Mouse (Mus musculus) heart, postnatal 0 days (tissue): ENCODE data around the gene Ttc39b. TPM values are rescaled to one million over a fixed set of nuclear protein-coding genes. Genes with fewer than 3 reads are reported as not detected.

Source experiments
- ATAC-seq: fragments of 200-750 bp; cut with Nextera tagmentation; 2 replicates; pipeline ENCODE4 v1.8.0; 2017; ENCODE audit warnings: low read depth, moderate number of reproducible peaks, moderate library complexity; ENCODE audit not compliant: insufficient read depth
- DNase-seq: peaks from one replicate; pipeline ENCODE4 v3.0.0-alpha.2; 2016; ENCODE audit warnings: low spot score
- H3K27ac ChIP-seq: fragments of 300-500 bp; sonication (generic); 2 replicates; pipeline ENCODE4 v1.5.1; 2014; ENCODE audit warnings: low read depth, mild to moderate bottlenecking
- H3K27me3 ChIP-seq: fragments of 300-500 bp; sonication (generic); 2 replicates; pipeline ENCODE4 v1.6.1; 2014; ENCODE audit warnings: low read length, mixed read lengths; ENCODE audit not compliant: control insufficient read depth, insufficient read depth
- H3K36me3 ChIP-seq: fragments of 300-500 bp; sonication (generic); replicated peaks from 2 replicates; pipeline ENCODE4 v1.6.1; 2014; ENCODE audit warnings: low read length, mixed read lengths; ENCODE audit not compliant: control insufficient read depth, insufficient read depth
- H3K4me1 ChIP-seq: fragments of 300-500 bp; sonication (generic); 2 replicates; pipeline ENCODE4 v1.6.1; 2014; ENCODE audit warnings: antibody characterized with exemption; ENCODE audit not compliant: control insufficient read depth, insufficient read depth
- H3K4me2 ChIP-seq: fragments of 300-500 bp; sonication (generic); 2 replicates; pipeline ENCODE4 v1.6.1; 2014; ENCODE audit warnings: low read depth, mild to moderate bottlenecking, low read length, moderate library complexity
- H3K4me3 ChIP-seq: fragments of 300-500 bp; sonication (generic); 2 replicates; pipeline ENCODE4 v1.5.1; 2014; ENCODE audit warnings: low read depth, low read length
- H3K9ac ChIP-seq: fragments of 300-500 bp; sonication (generic); replicated peaks from 2 replicates; pipeline ENCODE4 v1.6.1; 2014; ENCODE audit warnings: low read depth, low read length, mixed read lengths
- H3K9me3 ChIP-seq: fragments of 300-500 bp; sonication (generic); replicated peaks from 2 replicates; pipeline ENCODE4 v1.6.1; 2016; ENCODE audit warnings: low read length; ENCODE audit not compliant: control insufficient read depth
- CTCF ChIP-seq: IDR thresholded peaks from 2 replicates; pipeline ENCODE4 v1.5.1; 2016; ENCODE audit warnings: antibody characterized with exemption, control low read depth, low read depth
- EP300 ChIP-seq: IDR thresholded peaks from 2 replicates; pipeline ENCODE4 v1.6.1; 2016; ENCODE audit warnings: antibody characterized with exemption, low read depth
- WGBS: fragments of 180-500 bp; shearing (Covaris S2); extraction: QIAGEN DNeasy Blood & Tissue Kit; methylation state at CpG from one replicate; pipeline ENCODE4 v1.1.7; 2014; 5-methylcytosine and 5-hydroxymethylcytosine counted together
- polyA plus RNA-seq: library from polyadenylated mRNA; unstranded; fragments of >200 nt; fragmentation: Nextera tagmentation; extraction: Ambion mirVana; gene quantifications from 2 replicates; pipeline ENCODE4 v1.2.1, GENCODE M21; 2015
- total RNA-seq: library from RNA; depleted of rRNA; stranded (reverse); fragments of >200 nt; gene quantifications from 2 replicates; pipeline ENCODE4 v1.2.3, GENCODE M21; 2014; ENCODE audit warnings: low replicate concordance

The Ttc39b gene
- total and polyA plus RNA-seq, 2 experiments from 2014 or later = 4.1 to 4.3 TPM

DNA sequence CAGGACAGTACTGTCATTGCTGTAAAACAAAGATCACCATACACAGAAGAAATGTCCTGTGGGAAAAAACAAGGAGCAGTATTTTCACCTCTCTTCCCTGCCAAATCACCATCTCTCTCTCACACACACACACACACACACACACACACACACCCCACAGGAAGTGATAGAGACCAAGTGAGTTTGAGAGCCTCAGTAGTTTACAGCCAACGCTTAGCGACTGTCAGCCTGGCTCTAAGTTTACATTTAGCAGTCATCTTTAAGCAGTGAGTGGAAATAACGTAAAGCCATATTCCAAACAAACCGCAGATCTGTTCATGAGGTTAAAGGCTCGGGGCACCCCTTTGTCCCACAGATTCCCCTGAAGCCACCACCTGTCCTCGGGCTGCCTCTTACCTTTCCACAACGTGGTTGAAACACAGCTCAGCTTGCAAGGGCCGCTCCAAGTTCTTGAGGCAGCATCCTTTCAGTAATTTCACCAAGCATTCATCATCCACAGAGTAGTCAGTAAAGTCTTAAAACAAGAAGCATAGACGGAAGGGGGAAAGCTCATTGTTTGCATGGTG, 91.7 kb downstream of the Ttc39b start:
- ATAC-seq = no peak
- no peak overlapping the region for H3K27ac ChIP-seq

DNA sequence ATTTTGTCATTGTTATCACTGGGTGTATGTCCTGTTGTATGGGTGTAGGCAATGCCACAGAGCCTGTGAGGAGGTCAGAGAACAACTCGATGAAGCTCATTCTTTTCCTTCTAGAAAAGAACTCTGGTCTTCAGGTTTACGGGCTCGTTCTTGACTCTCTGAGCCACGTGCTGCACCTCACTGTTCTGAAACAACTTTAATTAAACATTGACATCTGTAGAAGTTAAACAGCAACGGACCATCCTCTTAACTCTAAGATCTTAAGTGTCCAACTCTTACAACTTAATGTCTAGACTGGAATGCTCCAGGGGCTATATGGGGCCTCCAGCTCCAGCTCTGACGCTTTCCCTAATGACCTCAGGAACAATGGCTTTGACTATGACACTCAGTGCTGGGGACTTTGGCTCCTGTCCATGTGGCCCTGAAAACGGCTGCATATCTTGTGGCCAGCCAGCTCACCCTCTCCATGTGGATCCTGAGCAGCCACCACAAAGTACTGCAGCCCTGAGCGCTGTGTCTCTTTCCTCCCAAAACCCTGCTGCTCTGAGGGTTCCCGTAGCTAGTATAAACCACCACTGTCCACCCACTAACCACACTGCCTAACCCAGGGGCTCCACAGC, 95.3 kb downstream of the Ttc39b start:
- H3K9ac ChIP-seq = no peak overlapping the region
- TF ChIP-seq EP300 (no peak), CTCF (no peak)
- no peak overlapping the region for H3K27ac ChIP-seq
- no peaks in the 10 kb centered on the region for H3K4me1 ChIP-seq
- H3K4me2 ChIP-seq = no peak overlapping the region
- no peaks in the 10 kb centered on the region for H3K27me3 ChIP-seq
- ATAC-seq = no peak
- WGBS = 61% methylated on average over 9 of the region's 9 CpGs
- no peak overlapping the region for H3K4me3 ChIP-seq
- no peaks in the 10 kb centered on the region for H3K36me3 ChIP-seq
- no peaks in the 10 kb centered on the region for H3K9me3 ChIP-seq
- no peak for DNase-seq

More for the DNA sequence above, 91.7 kb downstream of the Ttc39b start:
- no peak overlapping the region for H3K4me2 ChIP-seq
- TF ChIP-seq EP300 (no peak), CTCF (no peak)
- no peak overlapping the region for H3K9ac ChIP-seq
- WGBS = 82% methylated on average over 9 of the region's 9 CpGs
- no peaks in the 10 kb centered on the region for H3K27me3 ChIP-seq
- H3K36me3 ChIP-seq = no peaks in the 10 kb centered on the region
- H3K4me1 ChIP-seq = no peaks in the 10 kb centered on the region
- H3K4me3 ChIP-seq = no peak overlapping the region
- DNase-seq = no peak
- no peaks in the 10 kb centered on the region for H3K9me3 ChIP-seq

DNA sequence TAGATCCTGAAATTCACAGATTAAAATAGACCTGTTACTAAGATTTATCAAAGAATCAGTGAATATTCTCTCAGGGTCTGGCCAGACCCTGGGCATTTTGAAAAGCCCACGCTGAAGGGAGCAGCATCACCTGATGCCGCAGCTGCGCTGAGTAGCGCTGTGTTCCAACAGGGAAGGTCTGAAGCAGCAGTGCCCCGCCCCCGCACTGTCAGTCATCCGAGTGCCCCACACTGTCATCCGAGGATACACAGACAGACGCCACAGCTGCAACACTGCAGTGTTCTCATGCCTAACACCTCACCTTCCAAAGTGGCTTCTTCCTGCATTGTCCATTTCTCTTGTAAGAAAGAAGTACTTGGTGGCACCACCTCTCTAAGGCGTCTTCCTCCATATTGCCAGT, 96.0 kb downstream of the Ttc39b start:
- Histone ChIP-seq H3K27ac (no peak overlapping the region), H3K36me3 (no peaks in the 10 kb centered on the region), H3K9ac (no peak overlapping the region), H3K27me3 (no peaks in the 10 kb centered on the region), H3K4me3 (no peak overlapping the region), H3K4me1 (no peaks in the 10 kb centered on the region), H3K9me3 (no peaks in the 10 kb centered on the region), H3K4me2 (no peak overlapping the region)
- no peak for TF ChIP-seq CTCF
- TF ChIP-seq EP300 = no peak
- DNase-seq = no peak
- WGBS = 72% methylated on average over 10 of the region's 10 CpGs
- no peak for ATAC-seq

GRCm38 (mm10) chr4:83225633-83226360, 98.3 kb downstream of the Ttc39b start:
- WGBS = 86% methylated on average over 8 of the region's 8 CpGs
- Histone ChIP-seq H3K27ac (no peak overlapping the region), H3K4me1 (no peaks in the 10 kb centered on the region), H3K9me3 (no peaks in the 10 kb centered on the region), H3K4me3 (no peak overlapping the region), H3K27me3 (no peaks in the 10 kb centered on the region), H3K36me3 (no peaks in the 10 kb centered on the region), H3K4me2 (no peak overlapping the region), H3K9ac (no peak overlapping the region)
- no peak for DNase-seq
- no peak for ATAC-seq
- TF ChIP-seq CTCF = no peak
- no peak for TF ChIP-seq EP300

- DNase-seq = no peak
- Histone ChIP-seq H3K27me3 (no peaks in the 10 kb centered on the region), H3K4me3 (no peak overlapping the region), H3K4me1 (no peaks in the 10 kb centered on the region), H3K4me2 (no peak overlapping the region), H3K27ac (no peak overlapping the region), H3K9me3 (no peaks in the 10 kb centered on the region), H3K9ac (no peak overlapping the region), H3K36me3 (no peaks in the 10 kb centered on the region)
- 37% methylated on average over 5 of the region's 5 CpGs for WGBS
- ATAC-seq = no peak
- TF ChIP-seq CTCF (0 out of 2 replicates have a peak, but pooled peaks have one; percentile 32), EP300 (no peak)
These were observed 99.8 kb downstream of the Ttc39b start for GRCm38 (mm10) chr4:83224242-83224641.
